Mouse (Mus musculus) embryo, embryonic 10 days (tissue): ENCODE results near the gene Itgb3bp.

Source experiments
- DNase-seq: peaks from one replicate; pipeline ENCODE4 v3.0.0-alpha.2; 2015; ENCODE audit warnings: low spot score

The Itgb3bp gene

GRCm38 (mm10) chr4:99931807-99932206 lies 2.2 kb upstream of the Itgb3bp start:
- DNase-seq, result no peak

- DNase-seq, result no peak
These were observed 1.6 kb upstream of the Itgb3bp start for GRCm38 (mm10) chr4:99931240-99931580.

DNA sequence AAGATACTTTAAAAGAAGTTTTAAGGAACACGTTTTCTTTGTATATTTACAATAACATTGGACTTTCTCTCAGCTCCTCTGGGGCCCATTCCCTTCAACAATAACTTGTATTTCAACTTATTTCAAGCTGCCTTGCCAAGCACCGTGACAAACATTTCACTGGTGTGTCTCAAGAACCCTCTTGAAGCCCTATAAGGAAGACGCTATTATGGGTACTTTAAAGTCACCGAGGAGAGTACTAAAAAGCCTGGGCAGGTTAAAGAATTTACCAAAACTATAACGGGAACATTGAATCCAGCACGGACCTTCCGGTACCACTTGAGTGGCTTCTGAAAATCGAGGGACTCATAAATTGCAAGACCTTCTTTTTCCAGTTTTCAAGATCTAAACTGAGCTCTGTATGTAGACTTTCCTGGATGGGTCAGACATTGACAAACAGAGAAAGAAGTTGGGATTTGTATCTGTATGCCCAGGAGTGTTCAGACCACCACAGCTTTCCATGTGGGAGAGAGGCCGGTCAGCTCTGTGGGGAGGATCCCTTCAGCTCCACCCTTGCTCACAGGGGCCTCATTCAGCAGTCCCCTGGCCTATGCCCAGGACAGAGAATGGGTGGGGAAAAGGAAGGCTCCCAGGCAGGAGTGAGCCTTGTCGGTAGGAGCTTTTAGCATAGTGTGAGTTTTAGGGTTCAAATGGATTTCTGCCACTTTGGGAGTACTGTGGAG lies 1.1 kb upstream of the Itgb3bp start:
- no peak for DNase-seq

DNA sequence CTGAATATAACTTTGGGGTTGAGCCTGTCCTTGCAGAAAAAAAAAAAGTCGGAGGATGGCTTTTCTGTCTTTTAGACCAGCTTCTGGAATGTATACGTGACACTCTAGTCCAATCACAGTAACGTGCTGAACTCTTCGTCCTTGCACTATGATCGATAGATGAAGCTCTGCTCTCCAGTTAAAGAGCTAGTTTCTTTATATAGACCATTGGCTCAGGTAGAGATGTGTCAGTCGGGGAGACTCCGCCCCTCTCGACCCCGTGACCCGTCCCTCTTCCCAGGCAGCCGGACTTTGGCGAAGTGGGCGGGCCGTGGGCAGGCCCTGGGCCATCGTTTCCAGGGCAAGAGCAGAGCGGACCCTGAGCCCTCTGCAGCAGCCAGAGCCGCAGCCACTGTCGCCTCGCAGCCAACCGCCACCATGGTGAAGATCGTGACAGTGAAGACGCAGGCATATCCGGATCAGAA lies 432 bp downstream of the Itgb3bp start, which contains the start of gene Pgm1:
Gene Pgm1 (plus strand): TSS at position 266 of the 464 bp plus-strand sequence.
- DNase-seq, result peak; percentile 91

GRCm38 (mm10) chr4:99928521-99928920 lies 1.1 kb downstream of the Itgb3bp start:
- peak; percentile 21 for DNase-seq

DNA sequence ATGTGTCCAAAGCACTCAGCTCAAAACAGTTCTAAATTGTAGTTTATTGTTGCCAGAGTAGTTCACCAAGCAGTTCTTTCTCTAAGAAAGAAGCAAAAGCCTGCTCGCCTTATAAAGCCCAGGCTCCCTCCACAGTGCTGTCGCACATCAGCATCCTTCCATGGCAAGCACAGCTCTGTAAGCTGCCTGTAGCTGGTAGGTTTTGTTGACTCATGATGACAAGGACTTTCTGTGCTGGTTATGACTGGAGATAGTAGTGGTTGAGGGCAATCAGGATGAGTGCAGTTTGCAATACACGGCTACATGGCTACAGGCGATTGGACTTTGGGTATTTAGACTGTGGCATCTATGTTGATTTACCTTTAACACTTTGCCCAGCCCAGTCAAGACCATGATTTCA lies 3.2 kb downstream of the Itgb3bp start:
- no peak for DNase-seq

- peak; percentile 43 for DNase-seq
These were observed 15.6 kb downstream of the Itgb3bp start for GRCm38 (mm10) chr4:99913894-99914451.

GRCm38 (mm10) chr4:99882405-99882804 lies 47.2 kb downstream of the Itgb3bp start:
- DNase-seq, result no peak

DNA sequence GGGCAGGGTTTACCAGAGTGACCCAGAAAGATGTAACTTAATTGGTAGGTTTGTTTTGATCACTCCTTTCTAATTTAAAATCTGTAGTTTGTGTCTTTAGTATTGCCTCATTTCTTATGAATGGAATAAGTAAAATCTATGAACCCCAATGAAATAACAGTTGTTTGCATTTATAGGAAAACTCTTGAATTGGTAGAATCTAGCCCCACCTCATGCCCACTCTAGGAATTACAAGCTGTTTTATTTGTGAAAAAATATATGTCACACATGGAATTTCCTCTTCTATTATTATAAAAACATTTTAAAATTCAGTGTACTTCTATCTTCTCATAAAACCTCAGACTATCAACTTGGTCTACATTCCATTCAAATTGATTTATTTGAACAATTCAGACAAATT lies 47.7 kb downstream of the Itgb3bp start:
- DNase-seq, result no peak

GRCm38 (mm10) chr4:99829094-99830073 lies 100.2 kb downstream of the Itgb3bp start, which contains the start of gene Efcab7:
Gene Efcab7, plus strand, starts transcription at chr4:99829198.
- peak; percentile 89 for DNase-seq

DNA sequence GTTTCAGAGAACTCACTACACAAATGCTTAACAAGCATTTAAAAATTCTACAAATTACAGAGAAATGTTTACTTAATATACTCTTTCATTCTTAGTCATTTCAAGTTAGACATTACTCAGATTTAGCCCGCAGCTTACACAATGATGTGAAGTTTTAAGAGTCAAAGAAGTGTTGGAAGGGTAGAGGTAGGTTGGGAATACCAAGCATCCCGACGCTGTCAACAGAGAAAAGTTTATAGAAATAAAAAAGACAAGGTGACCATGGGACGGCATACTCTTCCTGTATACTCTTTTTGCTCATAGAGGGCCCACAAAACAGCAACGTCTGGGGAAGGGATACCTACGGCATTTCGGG lies 100.9 kb downstream of the Itgb3bp start:
- DNase-seq, result no peak

- no peak for DNase-seq
These were observed 101.3 kb downstream of the Itgb3bp start for GRCm38 (mm10) chr4:99828337-99828736.

- no peak for DNase-seq
These were observed 112.7 kb downstream of the Itgb3bp start for GRCm38 (mm10) chr4:99816697-99817460.

DNA sequence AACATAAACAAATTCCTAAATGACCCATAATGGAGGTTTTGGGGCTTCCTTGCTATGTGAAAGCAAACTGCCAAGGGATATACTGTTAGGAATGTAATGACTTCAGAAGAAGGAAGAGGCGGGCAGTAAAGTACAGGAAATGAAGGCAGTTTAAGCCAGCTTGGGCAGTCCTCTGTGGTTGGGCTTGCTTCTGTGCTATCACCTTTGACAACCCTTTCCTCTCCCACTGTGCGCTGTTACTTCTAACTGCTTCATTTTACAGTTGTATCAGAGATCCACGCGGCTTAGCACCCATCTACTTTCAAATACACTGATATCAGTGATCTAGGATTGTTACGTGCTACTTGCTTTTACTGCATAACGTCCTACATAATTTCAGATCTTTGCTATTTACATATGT lies 137.2 kb downstream of the Itgb3bp start:
- DNase-seq, result peak; percentile 37

DNA sequence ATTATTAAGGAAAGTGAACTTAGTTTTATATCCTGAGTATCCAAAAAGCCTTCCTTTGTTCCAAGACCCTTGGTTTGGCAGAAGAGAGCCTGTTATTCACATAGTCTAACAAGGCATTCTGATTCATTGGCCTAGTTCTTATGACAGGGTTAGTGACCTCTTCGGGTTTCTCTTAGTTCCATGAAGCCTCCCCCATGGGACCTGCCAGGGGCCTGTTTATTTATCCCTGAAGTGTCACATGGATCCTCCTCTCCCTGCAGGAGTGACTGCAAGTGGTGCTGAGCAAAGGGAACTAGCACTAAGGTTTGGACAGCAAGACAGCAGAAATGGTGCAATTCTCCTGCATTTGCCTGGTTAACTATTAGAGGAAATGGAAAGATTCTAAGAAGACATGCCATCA lies 156.6 kb downstream of the Itgb3bp start:
- DNase-seq, result no peak

DNA sequence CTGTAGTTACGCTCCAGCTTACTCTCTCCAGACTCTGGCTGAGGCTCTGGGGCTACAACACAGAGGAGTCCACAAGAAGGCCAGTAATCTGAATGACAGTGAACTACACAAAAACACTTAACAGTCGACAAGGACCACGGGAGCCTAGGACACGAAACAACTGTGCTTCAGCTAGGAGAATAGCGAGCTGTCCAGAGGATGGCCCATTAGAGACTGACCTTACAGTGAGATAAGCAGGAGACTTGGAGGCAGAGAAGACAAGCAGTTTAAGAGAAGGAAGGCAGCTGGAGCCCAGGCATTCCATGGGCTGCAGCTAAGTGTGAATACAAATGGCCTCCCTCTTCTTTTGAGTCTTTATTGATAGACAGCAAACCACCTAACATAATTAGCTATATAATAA lies 159.1 kb downstream of the Itgb3bp start:
- DNase-seq, result no peak

DNA sequence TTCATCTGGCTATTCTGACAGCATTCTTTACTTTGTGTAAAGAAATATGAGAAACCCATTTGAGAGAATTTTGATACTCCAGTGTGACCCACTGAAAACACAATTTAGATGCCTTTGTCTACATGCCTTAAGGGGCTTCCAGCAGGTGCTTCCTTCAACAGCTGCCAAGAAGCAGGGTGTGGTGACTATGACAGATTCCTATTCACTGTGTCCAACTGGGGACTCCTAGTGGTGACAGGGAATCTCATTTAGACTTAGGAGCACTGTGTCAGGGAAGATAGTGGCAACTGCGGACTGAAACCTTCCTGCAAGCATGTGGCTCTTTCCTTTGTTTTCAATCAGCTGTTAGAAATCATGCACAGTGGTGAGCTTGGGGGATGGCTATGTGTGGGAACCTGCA lies 162.9 kb downstream of the Itgb3bp start:
- peak; percentile 26 for DNase-seq

- no peak for DNase-seq
These were observed 163.3 kb downstream of the Itgb3bp start for GRCm38 (mm10) chr4:99766303-99766702.

GRCm38 (mm10) chr4:99752426-99752825 lies 177.2 kb downstream of the Itgb3bp start:
- no peak for DNase-seq

DNA sequence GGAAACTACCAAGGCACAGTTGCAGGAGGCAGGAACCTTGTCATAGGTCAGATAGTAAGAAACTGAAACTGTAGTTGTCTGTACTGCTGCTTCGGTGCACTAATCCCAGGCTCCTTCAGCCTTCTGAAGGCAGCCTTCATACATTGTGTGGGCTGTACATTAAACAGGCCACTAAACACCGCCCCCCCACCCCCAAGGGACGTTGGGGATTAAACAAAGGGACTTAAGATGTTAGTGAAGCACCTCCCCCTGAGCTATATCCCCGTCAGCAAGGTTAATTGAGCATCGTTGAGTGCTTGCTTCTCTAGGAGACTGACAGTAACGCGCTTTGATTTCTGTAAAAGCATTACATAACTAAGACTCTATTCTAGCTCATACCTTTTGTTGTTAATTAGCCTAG lies 189.8 kb downstream of the Itgb3bp start:
- DNase-seq, result no peak

DNA sequence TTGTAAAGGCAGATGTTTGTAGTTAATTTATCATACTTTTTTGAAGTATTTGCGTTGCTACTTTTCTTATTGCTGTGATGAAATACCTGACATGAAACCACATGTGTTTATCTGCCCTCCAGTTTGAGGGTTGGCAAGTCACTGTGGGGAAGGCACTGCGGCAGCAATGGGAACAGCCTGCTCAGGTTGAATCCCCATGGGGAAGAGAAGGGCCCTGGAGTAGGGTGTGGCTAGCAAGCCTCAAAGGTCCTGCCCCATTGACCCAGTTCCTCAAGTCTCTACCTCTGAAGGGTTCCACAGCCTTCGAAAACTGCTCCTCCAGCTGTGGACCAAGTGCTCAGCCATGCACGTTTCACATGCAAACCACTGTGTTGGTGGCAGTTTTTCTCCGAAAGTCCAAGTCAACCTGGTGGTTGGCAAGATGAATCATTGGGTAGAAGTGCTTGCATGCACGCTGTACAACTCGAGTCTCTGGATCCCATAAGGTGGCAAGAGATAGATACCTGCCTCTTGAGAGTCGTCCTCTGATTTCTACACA lies 203.6 kb downstream of the Itgb3bp start:
- no peak for DNase-seq

- DNase-seq, result no peak
These were observed 205.3 kb downstream of the Itgb3bp start for GRCm38 (mm10) chr4:99724331-99724730.
